Mouse (Mus musculus): ENCODE data around the gene Spata25. TPM values are rescaled to one million over a fixed set of nuclear protein-coding genes. Genes with fewer than 3 reads are reported as not detected.
"Not testable (repeated sequence)": the region's sequence is repeated elsewhere in the genome, so short reads cannot be mapped to it uniquely, and the experiment has no call there.

The Spata25 gene
- polyA plus RNA-seq, 1 experiment from 2014 or later, result not detected

GRCm38 (mm10) chr2:164859640-164860432 is 31.5 kb upstream of the Spata25 start:
- no peak for ATAC-seq (ENCODE audit: insufficient read depth)
- peaks cover 31% of the 10 kb centered on the region for H3K4me1 ChIP-seq (ENCODE audit: insufficient read depth)

GRCm38 (mm10) chr2:164859155-164859554 is 30.8 kb upstream of the Spata25 start:
- H3K4me3 ChIP-seq (ENCODE audit: low read depth, low read length), result no peak overlapping the region
- no peak overlapping the region for H3K4me2 ChIP-seq
- no peaks in the 10 kb centered on the region for H3K36me3 ChIP-seq (ENCODE audit: insufficient read depth)
- DNase-seq, result no peak
- peaks cover 32% of the 10 kb centered on the region for H3K4me1 ChIP-seq (ENCODE audit: insufficient read depth)
- 46% methylated on average over 2 of the region's 2 CpGs for WGBS
- H3K9me3 ChIP-seq (ENCODE audit: low read depth, low read length), result no peaks in the 10 kb centered on the region
- H3K27ac ChIP-seq (ENCODE audit: low read depth), result no peak overlapping the region
- no peak for ATAC-seq (ENCODE audit: insufficient read depth)
- H3K9ac ChIP-seq, result no peak overlapping the region
- H3K27me3 ChIP-seq (ENCODE audit: insufficient read depth, low read length), result peaks cover 6% of the 10 kb centered on the region; the same call in 1 of the 2 replicates
- no peak for TF ChIP-seq CTCF (IDR thresholded peaks at IDR 0.05; ENCODE audit: low read depth)

More at GRCm38 (mm10) chr2:164859640-164860432, 31.5 kb upstream of the Spata25 start:
- Histone ChIP-seq H3K9me3 (ENCODE audit: low read depth, low read length) (no peaks in the 10 kb centered on the region), H3K27me3 (ENCODE audit: insufficient read depth, low read length) (peaks cover 6% of the 10 kb centered on the region; the same call in 1 of the 2 replicates), H3K4me2 (no peak overlapping the region), H3K27ac (ENCODE audit: low read depth) (no peak overlapping the region), H3K4me3 (ENCODE audit: low read depth, low read length) (no peak overlapping the region), H3K36me3 (ENCODE audit: insufficient read depth) (no peaks in the 10 kb centered on the region), H3K9ac (no peak overlapping the region)
- 60% methylated on average over 9 of the region's 9 CpGs for WGBS
- no peak for DNase-seq
- TF ChIP-seq CTCF (IDR thresholded peaks at IDR 0.05; ENCODE audit: low read depth), result no peak

- Histone ChIP-seq H3K4me3 (ENCODE audit: low read depth, low read length) (peak overlapping the region; percentile 63), H3K9me3 (ENCODE audit: low read depth, low read length) (no peaks in the 10 kb centered on the region), H3K4me2 (peak overlapping the region; percentile 98), H3K9ac (peak overlapping the region; percentile 57), H3K4me1 (ENCODE audit: insufficient read depth) (peaks cover 32% of the 10 kb centered on the region), H3K27ac (ENCODE audit: low read depth) (peak overlapping the region; percentile 71), H3K36me3 (ENCODE audit: insufficient read depth) (peaks cover 7% of the 10 kb centered on the region; the same call in 1 of the 2 replicates), H3K27me3 (ENCODE audit: insufficient read depth, low read length) (peaks cover 6% of the 10 kb centered on the region; the same call in 1 of the 2 replicates)
- no peak for DNase-seq
- no peak for ATAC-seq (ENCODE audit: insufficient read depth)
- WGBS, result 8% methylated on average over 19 of the region's 19 CpGs
- no peak for TF ChIP-seq CTCF (IDR thresholded peaks at IDR 0.05; ENCODE audit: low read depth)
Measured at GRCm38 (mm10) chr2:164857842-164858553, 29.7 kb upstream of the Spata25 start.

- Histone ChIP-seq H3K27me3 (ENCODE audit: insufficient read depth, low read length) (peaks cover 6% of the 10 kb centered on the region; the same call in 1 of the 2 replicates), H3K9ac (peak within 1 kb of the TSS; percentile 57), H3K36me3 (ENCODE audit: insufficient read depth) (peaks cover 14% of the 10 kb centered on the region), H3K4me2 (peak within 1 kb of the TSS; percentile 98), H3K4me1 (ENCODE audit: insufficient read depth) (peaks cover 25% of the 10 kb centered on the region), H3K9me3 (ENCODE audit: low read depth, low read length) (no peaks in the 10 kb centered on the region), H3K4me3 (ENCODE audit: low read depth, low read length) (peak within 1 kb of the TSS; percentile 63), H3K27ac (ENCODE audit: low read depth) (peak within 1 kb of the TSS; percentile 71)
- DNase-seq (peak; percentile 84), ATAC-seq (ENCODE audit: insufficient read depth) (peak; percentile 77)
- WGBS, result under 1% methylated on average over 40 of the region's 47 CpGs
- no peak for TF ChIP-seq CTCF (IDR thresholded peaks at IDR 0.05; ENCODE audit: low read depth)
Measured at GRCm38 (mm10) chr2:164857101-164857821, 28.9 kb upstream of the Spata25 start, which contains the start of gene Pltp. Gene Pltp, minus strand, starts transcription at chr2:164857711.

- TF ChIP-seq CTCF (IDR thresholded peaks at IDR 0.05; ENCODE audit: low read depth), result peak; percentile 32
- H3K27me3 ChIP-seq (ENCODE audit: insufficient read depth, low read length), result peaks cover 6% of the 10 kb centered on the region; the same call in 1 of the 2 replicates
- H3K9ac ChIP-seq, result peak overlapping the region; percentile 57
- no peaks in the 10 kb centered on the region for H3K9me3 ChIP-seq (ENCODE audit: low read depth, low read length)
- H3K4me1 ChIP-seq (ENCODE audit: insufficient read depth), result peaks cover 19% of the 10 kb centered on the region
- WGBS, result under 1% methylated on average over 42 of the region's 42 CpGs
- peak; percentile 15; the same call in 1 of the 2 replicates for ATAC-seq (ENCODE audit: insufficient read depth)
- H3K36me3 ChIP-seq (ENCODE audit: insufficient read depth), result peaks cover 21% of the 10 kb centered on the region
- H3K27ac ChIP-seq (ENCODE audit: low read depth), result no peak overlapping the region
- H3K4me3 ChIP-seq (ENCODE audit: low read depth, low read length), result peak overlapping the region; percentile 63
- DNase-seq, result no peak
- peak overlapping the region; percentile 98 for H3K4me2 ChIP-seq
Measured at GRCm38 (mm10) chr2:164856309-164857100, 28.2 kb upstream of the Spata25 start.

- H3K9me3 ChIP-seq (ENCODE audit: low read depth, low read length); H3K27ac ChIP-seq (ENCODE audit: low read depth); H3K9ac ChIP-seq; DNase-seq; ATAC-seq (ENCODE audit: insufficient read depth); H3K27me3 ChIP-seq (ENCODE audit: insufficient read depth, low read length): not testable (repeated sequence)
- peak overlapping the region; percentile 98 for H3K4me2 ChIP-seq
- H3K36me3 ChIP-seq (ENCODE audit: insufficient read depth), result peaks cover 23% of the 10 kb centered on the region
- WGBS, result 72% methylated on average over 5 of the region's 5 CpGs
- H3K4me3 ChIP-seq (ENCODE audit: low read depth, low read length), result 0 out of 2 replicates have a peak overlapping the region, but pooled peaks have one; percentile 63
- H3K4me1 ChIP-seq (ENCODE audit: insufficient read depth), result peaks cover 12% of the 10 kb centered on the region; the same call in 1 of the 2 replicates
Measured at GRCm38 (mm10) chr2:164855572-164855971, 27.2 kb upstream of the Spata25 start.
